ENCODE assay signal across 8 mouse cellular contexts in the genomic region with DNA sequence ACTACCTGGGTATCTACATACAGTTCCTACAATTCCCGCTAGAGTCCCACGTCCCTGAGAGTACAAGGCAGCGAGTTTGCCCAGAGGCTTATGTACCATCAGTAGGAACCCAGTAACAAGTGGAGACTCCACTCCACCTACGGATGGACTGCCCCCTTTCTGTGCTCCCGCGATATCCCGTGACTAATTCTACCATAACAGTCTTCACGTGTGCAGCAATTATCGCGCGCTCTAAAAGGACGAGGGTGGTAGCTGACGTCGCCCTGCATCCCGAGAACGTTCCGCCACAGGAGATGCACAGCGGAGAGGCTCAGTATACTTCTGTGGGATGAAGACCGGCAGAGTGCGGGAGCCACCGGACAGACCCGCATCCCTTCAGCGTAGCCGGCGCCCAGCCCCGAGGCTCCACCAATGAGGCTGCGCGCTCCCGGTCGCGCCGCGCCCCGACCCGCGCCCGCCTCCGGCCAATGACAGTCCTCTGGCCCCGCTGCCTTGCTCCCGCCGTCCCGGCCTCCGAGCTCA. TPM values are rescaled to one million over a fixed set of nuclear protein-coding genes. Genes with fewer than 3 reads are reported as not detected.
A peak's percentile ranks its signal among the peaks of the same experiment; 100 is the strongest.
DNase-seq lines count a peak whose midpoint lies in the region; ATAC-seq and TF ChIP-seq lines count a peak whose summit lies in the region.

No protein-coding gene starts in this region.

- H3K9me3 ChIP-seq in forebrain, embryonic 15.5 days = no peaks in the 10 kb centered on the region
- no peaks in the 10 kb centered on the region for H3K9me3 ChIP-seq in liver, embryonic 13.5 days (replicated peaks)
- no peaks in the 10 kb centered on the region for H3K9me3 ChIP-seq in neural tube, embryonic 14.5 days (ENCODE audit: control insufficient read depth, low read length)

- peak overlapping the region; percentile 64 for H3K4me2 ChIP-seq in forebrain, embryonic 15.5 days (replicated peaks)
- peak overlapping the region; percentile 94 for H3K4me2 ChIP-seq in liver, embryonic 13.5 days
- peak overlapping the region; percentile 63 for H3K4me2 ChIP-seq in neural tube, embryonic 14.5 days (ENCODE audit: low read depth, low read length)

- no peaks in the 10 kb centered on the region for H3K27me3 ChIP-seq in cerebellum, adult 2 months (ENCODE audit: control insufficient read depth, insufficient read depth, low read length)
- no peaks in the 10 kb centered on the region for H3K27me3 ChIP-seq in forebrain, embryonic 15.5 days
- H3K27me3 ChIP-seq in liver, embryonic 13.5 days = no peaks in the 10 kb centered on the region
- no peaks in the 10 kb centered on the region for H3K27me3 ChIP-seq in neural tube, embryonic 14.5 days (ENCODE audit: control insufficient read depth, insufficient read depth, low read length)

- no peaks in the 10 kb centered on the region for H3K36me3 ChIP-seq in forebrain, embryonic 15.5 days
- H3K36me3 ChIP-seq in liver, embryonic 13.5 days = no peaks in the 10 kb centered on the region
- no peaks in the 10 kb centered on the region for H3K36me3 ChIP-seq in neural tube, embryonic 14.5 days (ENCODE audit: control insufficient read depth, insufficient read depth, low read length)

- TF ChIP-seq CTCF in cerebellum, adult 2 months (IDR thresholded peaks at IDR 0.05; ENCODE audit: borderline replicate concordance, insufficient read depth, low read depth, low read length) = peak; percentile 43; the same call in 1 of the 2 replicates

- H3K27ac ChIP-seq in cerebellum, adult 2 months (ENCODE audit: insufficient read depth, low read length) = peak overlapping the region; percentile 91
- H3K27ac ChIP-seq in forebrain, embryonic 15.5 days (replicated peaks) = peak overlapping the region; percentile 86
- H3K27ac ChIP-seq in liver, embryonic 13.5 days = peak overlapping the region; percentile 47
- peak overlapping the region; percentile 89 for H3K27ac ChIP-seq in neural tube, embryonic 14.5 days (ENCODE audit: low read depth, low read length)

- peak; percentile 42; the same call in 1 of the 2 replicates for TF ChIP-seq POLR2A in cerebellum, adult 2 months (IDR thresholded peaks at IDR 0.05; ENCODE audit: borderline replicate concordance, insufficient read depth, low read length)

- DNase-seq in R1 (ENCODE audit: low read depth, low spot score) = peak; percentile 98
- peak; percentile 81 to 82 for DNase-seq in cerebellum, adult 2 months
- peak; percentile 70 to 72 for DNase-seq in heart, postnatal 10 days
- peak; percentile 29 to 67 for DNase-seq in kidney, postnatal 36 days
- DNase-seq in liver, embryonic 13.5 days = peak; percentile 61
- peak; percentile 15 for DNase-seq in thymus, postnatal 25 days

- H3K9ac ChIP-seq in forebrain, embryonic 15.5 days (replicated peaks) = peak overlapping the region; percentile 88
- peak overlapping the region; percentile 87 for H3K9ac ChIP-seq in liver, embryonic 13.5 days
- peak overlapping the region; percentile 93 for H3K9ac ChIP-seq in neural tube, embryonic 14.5 days (replicated peaks; ENCODE audit: low read depth, low read length)

- under 1% methylated on average over 31 of the region's 43 CpGs for WGBS in cerebellum, adult 2 months
- 1% methylated on average over 37 of the region's 43 CpGs for WGBS in forebrain, embryonic 15.5 days
- under 1% methylated on average over 36 of the region's 43 CpGs for WGBS in liver, embryonic 13.5 days (ENCODE audit: insufficient replicate concordance)
- WGBS in neural tube, embryonic 14.5 days = under 1% methylated on average over 40 of the region's 43 CpGs

- H3K4me3 ChIP-seq in cerebellum, adult 2 months (replicated peaks; ENCODE audit: insufficient read depth, low read depth, low read length) = peak overlapping the region; percentile 92
- peak overlapping the region; percentile 89 for H3K4me3 ChIP-seq in forebrain, embryonic 15.5 days
- peak overlapping the region; percentile 86 for H3K4me3 ChIP-seq in liver, embryonic 13.5 days (replicated peaks)
- peak overlapping the region; percentile 95 for H3K4me3 ChIP-seq in neural tube, embryonic 14.5 days (ENCODE audit: low read depth, low read length)

- intact Hi-C loops in heart, postnatal 10 days (cut with DNase I) = no loop called here

- ATAC-seq in forebrain, embryonic 15.5 days (replicated peaks) = peak; percentile 90
- peak; percentile 91 for ATAC-seq in liver, embryonic 13.5 days (ENCODE audit: low read depth)
- ATAC-seq in neural tube, embryonic 14.5 days (ENCODE audit: low read depth) = peak; percentile 91

- H3K4me1 ChIP-seq in cerebellum, adult 2 months (ENCODE audit: control insufficient read depth, insufficient read depth, low read length) = no peaks in the 10 kb centered on the region
- 0 out of 2 replicates have a peak, but pooled peaks cover 3% of the 10 kb centered on the region for H3K4me1 ChIP-seq in forebrain, embryonic 15.5 days
- H3K4me1 ChIP-seq in liver, embryonic 13.5 days (replicated peaks) = peaks cover 17% of the 10 kb centered on the region
- H3K4me1 ChIP-seq in neural tube, embryonic 14.5 days (ENCODE audit: control insufficient read depth, insufficient read depth, low read length) = 0 out of 2 replicates have a peak, but pooled peaks cover 5% of the 10 kb centered on the region

RNA-seq across cellular contexts. Expression of a gene that starts 0.6 kb away (rescaled TPM):
- 6.3 and 6.5 TPM in 2 replicates for polyA plus RNA-seq in cerebellum, adult 2 months (2012; rRNA removed)
- 7.3 and 9.5 TPM in 2 replicates for polyA plus RNA-seq in forebrain, embryonic 15.5 days (2015; fragmentation: Nextera tagmentation; extraction: Ambion mirVana)
- total RNA-seq in heart, postnatal 10 days (2021) = 1 to 10 TPM; 3.4 to 4.0 TPM
- 3.3 and 4.3 TPM in 2 replicates for polyA plus RNA-seq in liver, embryonic 13.5 days (2015; fragmentation: Nextera tagmentation; extraction: Ambion mirVana)
- polyA plus RNA-seq in neural tube, embryonic 14.5 days (2014; fragmentation: Nextera tagmentation; extraction: Ambion mirVana) = 12.9 and 13.3 TPM in 2 replicates

Comparison
In these comparisons a context has a peak if more than half of its experiments do, and no peak if none do; other contexts are left out.
1. Peak in every context shown above with its lines: DNase-seq, ATAC-seq, H3K4me3 ChIP-seq and H3K27ac ChIP-seq.
2. DNase-seq: peak in every context shown above with its lines; median percentile 98 in R1; 82 in cerebellum, adult 2 months; 71 in heart, postnatal 10 days; 61 in liver, embryonic 13.5 days; 48 in kidney, postnatal 36 days; 15 in thymus, postnatal 25 days.